Mouse (Mus musculus): ENCODE data around the gene Aldoart1.
A peak's percentile ranks its signal among the peaks of the same experiment; 100 is the strongest.

Aldoart1 gene

GRCm38 (mm10) chr4:72852534-72852933, at the start of gene Aldoart1:
Gene Aldoart1, minus strand, starts transcription at chr4:72852634.
- DNase-seq, result peak in 1 of 2 experiments; percentile 22

GRCm38 (mm10) chr4:72901566-72901965, 49.1 kb upstream of the Aldoart1 start:
- no peak for DNase-seq

- no peak for DNase-seq
Measured at GRCm38 (mm10) chr4:72865371-72866075, 13.1 kb upstream of the Aldoart1 start.

GRCm38 (mm10) chr4:72844276-72844675, 8.2 kb downstream of the Aldoart1 start:
- DNase-seq, result no peak

- DNase-seq, result no peak
Measured at GRCm38 (mm10) chr4:72843025-72843424, 9.4 kb downstream of the Aldoart1 start.

- DNase-seq, result no peak
Measured at GRCm38 (mm10) chr4:72836430-72836829, 16.0 kb downstream of the Aldoart1 start.

- no peak for DNase-seq
Measured at GRCm38 (mm10) chr4:72835400-72835799, 17.0 kb downstream of the Aldoart1 start.

- no peak for DNase-seq
Measured at GRCm38 (mm10) chr4:72800816-72801215, 51.6 kb downstream of the Aldoart1 start.
